Mouse (Mus musculus) adrenal gland, adult (tissue): Measurements from ENCODE around the gene Cyp1a2.

ENCODE experiments used
- DNase-seq, 2 experiments: peaks; one replicate each; pipeline ENCODE4 v3.0.0; 2022 to 2023; ENCODE audit warnings: low spot score in 1 of 2; ENCODE audit not compliant: inconsistent age in 2 of 2

The Cyp1a2 gene

GRCm38 (mm10) chr9:57681411-57681810, 2.1 kb downstream of the Cyp1a2 start:
- DNase-seq, result no peak

- DNase-seq, result no peak
These were observed 12.0 kb downstream of the Cyp1a2 start for GRCm38 (mm10) chr9:57671500-57671899.

- no peak for DNase-seq
These were observed 12.5 kb downstream of the Cyp1a2 start for GRCm38 (mm10) chr9:57671037-57671436.

GRCm38 (mm10) chr9:57669566-57669965, 13.9 kb downstream of the Cyp1a2 start:
- no peak for DNase-seq

GRCm38 (mm10) chr9:57668277-57668676, 15.2 kb downstream of the Cyp1a2 start:
- DNase-seq, result no peak

- DNase-seq, result no peak
These were observed 15.7 kb downstream of the Cyp1a2 start for GRCm38 (mm10) chr9:57667817-57668216.

- DNase-seq, result no peak
These were observed 16.4 kb downstream of the Cyp1a2 start for GRCm38 (mm10) chr9:57667136-57667535.

GRCm38 (mm10) chr9:57666536-57666935, 17.0 kb downstream of the Cyp1a2 start:
- no peak for DNase-seq

- DNase-seq, result no peak
These were observed 18.9 kb downstream of the Cyp1a2 start for GRCm38 (mm10) chr9:57664616-57665015.

GRCm38 (mm10) chr9:57661552-57661951, 22.0 kb downstream of the Cyp1a2 start:
- no peak for DNase-seq

- no peak for DNase-seq
These were observed 23.0 kb downstream of the Cyp1a2 start for GRCm38 (mm10) chr9:57660501-57660900.

GRCm38 (mm10) chr9:57659774-57660173, 23.7 kb downstream of the Cyp1a2 start:
- peak; percentile 75 to 91 for DNase-seq

GRCm38 (mm10) chr9:57658970-57659369, 24.5 kb downstream of the Cyp1a2 start:
- no peak for DNase-seq

- no peak for DNase-seq
These were observed 25.7 kb downstream of the Cyp1a2 start for GRCm38 (mm10) chr9:57657843-57658242.

GRCm38 (mm10) chr9:57656631-57657350, 26.7 kb downstream of the Cyp1a2 start:
- no peak for DNase-seq

GRCm38 (mm10) chr9:57655749-57656148, 27.8 kb downstream of the Cyp1a2 start:
- peak; percentile 92 to 98 for DNase-seq

- DNase-seq, result no peak
These were observed 28.5 kb downstream of the Cyp1a2 start for GRCm38 (mm10) chr9:57654966-57655365.

GRCm38 (mm10) chr9:57653283-57653682, 30.2 kb downstream of the Cyp1a2 start, which contains the start of gene Csk:
Gene Csk (minus strand): TSS chr9:57653631.
- DNase-seq, result no peak

GRCm38 (mm10) chr9:57652855-57653254, 30.6 kb downstream of the Cyp1a2 start:
- no peak for DNase-seq

GRCm38 (mm10) chr9:57652351-57652750, 31.2 kb downstream of the Cyp1a2 start:
- peak in 1 of 2 experiments; percentile 31 for DNase-seq

GRCm38 (mm10) chr9:57650786-57651311, 32.7 kb downstream of the Cyp1a2 start:
- peak in 1 of 2 experiments; percentile 47 for DNase-seq

GRCm38 (mm10) chr9:57650130-57650785, 33.2 kb downstream of the Cyp1a2 start:
- no peak for DNase-seq
